Mouse (Mus musculus): ENCODE measurements around the gene Gm38392. TPM values are rescaled to one million over a fixed set of nuclear protein-coding genes. Genes with fewer than 3 reads are reported as not detected.

The Gm38392 gene
- polyA plus RNA-seq, 1 experiment from 2014 or later: not detected

DNA sequence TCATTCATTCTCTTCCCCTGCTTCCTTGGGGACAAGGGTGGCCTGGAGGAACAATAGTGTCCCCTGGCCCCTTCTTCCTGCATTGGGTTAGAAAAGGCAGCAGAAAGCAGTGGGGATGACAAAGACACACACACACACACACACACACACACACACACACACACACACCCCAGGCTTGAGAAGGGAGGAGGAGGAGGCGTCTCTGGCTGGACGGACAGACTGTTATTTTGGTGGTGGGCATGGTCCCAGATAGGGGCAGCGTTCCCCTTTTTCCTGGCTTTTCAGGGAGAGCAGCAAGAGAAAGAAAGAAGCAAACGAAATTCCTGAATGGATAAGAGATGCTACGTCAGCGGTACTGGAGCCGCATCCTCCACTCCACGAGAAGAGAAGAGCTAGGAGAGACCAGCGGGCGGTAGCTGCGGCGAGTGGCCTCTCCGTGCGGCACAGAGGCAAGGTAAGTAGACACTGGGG lies 80.1 kb downstream of the Gm38392 start:
- WGBS: 2% methylated on average over 14 of the region's 14 CpGs
- Histone ChIP-seq H3K4me3 (peak overlapping the region; percentile 78), H3K9me3 (no peaks in the 10 kb centered on the region), H3K36me3 (replicated peaks) (peaks cover 20% of the 10 kb centered on the region), H3K4me1 (peaks cover 100% of the 10 kb centered on the region), H3K27ac (peak overlapping the region; percentile 98), H3K27me3 (ENCODE audit: poor library complexity, severe bottlenecking) (peaks cover 100% of the 10 kb centered on the region)
- peak; percentile 70 for DNase-seq (ENCODE audit: extremely low spot score, low spot score)

DNA sequence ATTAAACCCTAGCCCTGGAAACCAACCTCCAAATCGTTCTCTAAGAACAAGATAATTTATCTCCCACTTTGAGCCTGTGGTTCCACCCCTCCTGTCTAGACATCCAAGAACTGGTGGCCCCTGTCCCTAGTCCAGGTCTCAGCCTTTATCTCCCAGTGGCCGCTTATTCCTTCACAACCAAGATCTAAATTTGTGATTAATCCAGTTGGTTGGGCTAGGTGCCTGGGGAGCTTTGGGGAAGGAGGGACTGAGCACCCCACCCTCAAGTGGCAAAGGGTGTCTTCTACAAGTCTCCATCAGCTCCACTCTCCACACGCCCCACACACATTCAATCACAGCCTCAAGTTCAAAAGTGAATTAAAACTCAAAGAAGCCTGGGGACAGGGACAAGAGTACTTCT lies 80.5 kb downstream of the Gm38392 start:
- no peak for DNase-seq (ENCODE audit: extremely low spot score, low spot score)

DNA sequence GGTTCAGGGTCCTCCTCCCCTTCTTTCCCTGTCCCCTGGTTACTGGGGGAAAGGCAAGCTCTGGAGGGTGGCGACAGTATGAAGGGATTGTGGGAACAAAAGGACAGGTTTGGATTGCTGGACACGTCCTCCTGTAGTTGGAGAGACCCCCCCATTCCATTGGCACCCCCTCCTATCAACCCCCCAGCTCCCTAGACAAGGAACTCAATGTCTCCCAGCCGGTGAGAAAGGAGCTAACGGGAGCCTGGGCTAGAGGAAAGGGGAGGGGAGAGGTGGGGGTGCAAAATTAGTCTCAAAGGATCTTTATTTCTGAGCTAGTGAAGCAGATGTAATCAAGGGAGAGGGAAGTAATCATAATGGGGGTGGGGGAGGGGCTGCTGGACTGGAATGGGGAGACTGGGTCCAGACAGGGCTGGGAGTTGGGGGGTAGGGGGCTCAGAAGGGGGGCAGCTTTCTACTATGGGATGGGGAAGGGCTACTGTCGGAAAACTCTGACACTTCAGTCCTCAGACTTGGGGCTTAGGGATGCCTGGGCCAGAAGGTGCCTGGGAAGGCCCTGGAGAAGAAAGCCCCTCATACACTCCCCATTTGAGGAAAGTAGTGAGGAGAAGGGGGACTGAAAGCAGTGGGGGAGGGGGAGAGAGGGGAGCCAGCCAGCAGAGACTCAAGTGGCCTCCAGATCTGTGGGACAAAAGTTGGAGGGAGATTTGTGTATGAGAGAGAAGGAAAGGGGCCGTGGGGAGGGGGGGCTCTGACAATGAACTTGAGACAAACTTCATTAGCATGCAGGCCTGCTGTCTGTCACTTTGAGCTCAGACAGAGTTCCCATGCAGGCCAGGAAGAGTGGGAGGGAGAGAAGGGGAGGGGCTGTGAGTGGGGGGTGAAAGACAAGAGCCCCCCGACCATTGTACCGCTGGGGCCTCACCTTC lies 81.2 kb downstream of the Gm38392 start:
- H3K36me3 ChIP-seq (replicated peaks): peaks cover 16% of the 10 kb centered on the region
- H3K27ac ChIP-seq: peak overlapping the region; percentile 98
- H3K4me3 ChIP-seq: peak overlapping the region; percentile 78
- H3K9me3 ChIP-seq: no peaks in the 10 kb centered on the region
- H3K4me1 ChIP-seq: peaks cover 100% of the 10 kb centered on the region
- WGBS: under 1% methylated on average over 8 of the region's 8 CpGs
- peaks cover 100% of the 10 kb centered on the region for H3K27me3 ChIP-seq (ENCODE audit: poor library complexity, severe bottlenecking)
- DNase-seq (ENCODE audit: extremely low spot score, low spot score): peak; percentile 81

More for the DNA sequence above, 80.5 kb downstream of the Gm38392 start:
- Histone ChIP-seq H3K9me3 (no peaks in the 10 kb centered on the region), H3K36me3 (replicated peaks) (peaks cover 18% of the 10 kb centered on the region), H3K27ac (peak overlapping the region; percentile 98), H3K4me1 (peaks cover 100% of the 10 kb centered on the region), H3K4me3 (peak overlapping the region; percentile 78), H3K27me3 (ENCODE audit: poor library complexity, severe bottlenecking) (peaks cover 100% of the 10 kb centered on the region)
- WGBS: 4% methylated on average over 3 of the region's 3 CpGs

DNA sequence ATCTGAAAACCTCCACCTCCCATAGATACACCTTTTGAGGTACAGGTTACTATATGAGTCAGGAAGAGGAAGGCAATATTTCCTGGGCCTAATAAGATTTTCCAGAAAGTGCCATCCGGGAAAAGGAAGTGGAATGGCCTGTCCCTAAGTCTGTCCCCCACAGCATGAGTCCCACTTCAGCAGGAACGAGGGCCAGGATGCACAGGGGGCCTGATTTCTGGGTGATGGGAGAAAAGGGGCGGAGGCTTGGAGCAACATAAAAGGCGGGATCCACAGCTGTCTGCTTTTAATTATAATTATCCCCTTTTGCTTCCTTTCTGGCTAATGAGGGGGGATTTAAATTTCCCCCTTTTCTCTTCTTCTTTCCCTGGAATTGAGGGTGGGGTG lies 81.8 kb downstream of the Gm38392 start:
- no peaks in the 10 kb centered on the region for H3K9me3 ChIP-seq
- WGBS: 2% methylated on average over 4 of the region's 4 CpGs
- peaks cover 11% of the 10 kb centered on the region for H3K36me3 ChIP-seq (replicated peaks)
- peak overlapping the region; percentile 78 for H3K4me3 ChIP-seq
- H3K27me3 ChIP-seq (ENCODE audit: poor library complexity, severe bottlenecking): peaks cover 100% of the 10 kb centered on the region
- H3K27ac ChIP-seq: peak overlapping the region; percentile 98
- DNase-seq (ENCODE audit: extremely low spot score, low spot score): peak; percentile 61
- H3K4me1 ChIP-seq: peaks cover 100% of the 10 kb centered on the region

DNA sequence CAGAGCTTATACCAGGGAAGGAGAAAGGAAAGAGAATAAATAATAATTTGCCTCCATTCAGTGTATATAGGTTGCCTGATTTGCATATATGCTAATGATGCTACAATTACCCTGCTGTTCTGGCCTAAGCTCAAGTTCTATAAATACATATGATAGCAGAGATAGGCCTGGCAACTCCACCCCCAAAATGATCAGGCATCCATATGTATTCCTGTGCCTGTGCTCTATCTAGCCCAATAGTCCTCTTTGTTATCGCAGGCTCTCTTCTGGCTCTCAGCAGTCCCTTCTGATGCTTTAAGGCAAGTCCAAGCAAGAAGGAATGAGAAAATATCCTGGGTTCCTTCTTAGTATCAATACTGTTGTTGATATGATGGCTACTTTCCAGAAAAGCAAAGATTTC lies 82.3 kb downstream of the Gm38392 start:
- H3K27me3 ChIP-seq (ENCODE audit: poor library complexity, severe bottlenecking): peaks cover 100% of the 10 kb centered on the region
- peak; percentile 15 for DNase-seq (ENCODE audit: extremely low spot score, low spot score)
- H3K9me3 ChIP-seq: no peaks in the 10 kb centered on the region
- peak overlapping the region; percentile 98 for H3K27ac ChIP-seq
- H3K36me3 ChIP-seq (replicated peaks): peaks cover 7% of the 10 kb centered on the region
- 9% methylated on average over 1 of the region's 1 CpGs for WGBS
- H3K4me1 ChIP-seq: peaks cover 100% of the 10 kb centered on the region
- H3K4me3 ChIP-seq: peak overlapping the region; percentile 78

DNA sequence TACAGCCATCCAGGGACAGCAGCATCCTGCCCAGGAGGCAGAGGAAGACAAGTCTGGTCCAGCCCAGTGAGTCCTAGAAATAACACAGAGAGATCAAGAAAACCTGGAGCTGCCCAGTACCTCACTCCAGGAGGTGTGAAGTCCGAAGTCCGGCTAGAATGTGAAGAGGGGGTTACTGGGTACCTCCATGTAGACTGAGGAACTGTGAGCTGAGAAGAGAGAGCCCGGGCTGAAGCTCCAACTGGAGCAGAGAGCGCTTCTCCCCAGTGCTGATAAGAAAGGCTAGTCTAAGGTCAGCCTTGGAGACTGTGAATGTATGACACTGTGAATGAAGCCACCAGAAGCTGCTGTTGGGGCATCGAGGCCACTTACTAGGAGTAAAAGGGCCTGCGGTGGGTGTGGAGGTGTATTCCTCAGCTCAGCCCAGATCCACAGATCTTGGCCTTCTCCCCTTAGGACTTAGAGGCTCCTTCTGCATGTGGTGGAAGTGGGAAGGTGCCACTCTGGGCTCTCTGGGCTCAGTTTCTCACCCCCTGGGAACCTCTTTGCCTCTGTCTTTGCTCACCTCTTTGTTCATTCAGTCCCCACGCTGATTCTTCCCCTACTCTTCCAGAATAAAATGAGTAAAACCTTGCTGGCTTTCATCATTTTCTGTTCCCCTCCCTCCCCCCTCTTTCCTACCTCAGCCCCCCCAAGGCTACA lies 82.9 kb downstream of the Gm38392 start:
- peak overlapping the region; percentile 98 for H3K27ac ChIP-seq
- H3K36me3 ChIP-seq (replicated peaks): peaks cover 2% of the 10 kb centered on the region; the same call in 1 of the 2 replicates
- peaks cover 100% of the 10 kb centered on the region for H3K4me1 ChIP-seq
- 6% methylated on average over 7 of the region's 7 CpGs for WGBS
- H3K9me3 ChIP-seq: no peaks in the 10 kb centered on the region
- H3K27me3 ChIP-seq (ENCODE audit: poor library complexity, severe bottlenecking): peaks cover 100% of the 10 kb centered on the region
- DNase-seq (ENCODE audit: extremely low spot score, low spot score): peak; percentile 25
- H3K4me3 ChIP-seq: peak overlapping the region; percentile 78

DNA sequence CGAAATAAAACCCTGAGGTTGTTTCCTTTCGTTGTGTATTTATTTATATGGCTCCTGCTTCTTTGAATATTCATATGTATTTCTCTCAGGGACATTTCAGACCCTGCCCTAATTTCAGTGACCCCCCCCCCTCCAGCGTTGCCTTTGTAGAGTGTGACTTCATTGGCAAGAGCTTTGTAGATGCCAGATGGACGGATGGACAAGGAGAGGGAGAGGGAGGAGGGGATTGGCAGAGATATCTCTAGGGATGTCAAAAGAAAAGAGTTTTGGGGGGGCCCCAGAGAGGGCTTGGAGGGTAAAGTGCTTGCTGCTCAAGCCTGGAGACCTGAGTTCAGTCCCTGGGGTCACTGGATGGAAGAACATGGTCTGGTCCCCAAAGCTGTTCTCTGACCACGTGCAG lies 83.6 kb downstream of the Gm38392 start:
- Histone ChIP-seq H3K36me3 (replicated peaks) (no peaks in the 10 kb centered on the region), H3K4me3 (peak overlapping the region; percentile 78), H3K4me1 (peaks cover 100% of the 10 kb centered on the region), H3K27ac (peak overlapping the region; percentile 98), H3K9me3 (no peaks in the 10 kb centered on the region), H3K27me3 (ENCODE audit: poor library complexity, severe bottlenecking) (peaks cover 100% of the 10 kb centered on the region)
- WGBS: 7% methylated on average over 5 of the region's 5 CpGs
- DNase-seq (ENCODE audit: extremely low spot score, low spot score): peak; percentile 15

DNA sequence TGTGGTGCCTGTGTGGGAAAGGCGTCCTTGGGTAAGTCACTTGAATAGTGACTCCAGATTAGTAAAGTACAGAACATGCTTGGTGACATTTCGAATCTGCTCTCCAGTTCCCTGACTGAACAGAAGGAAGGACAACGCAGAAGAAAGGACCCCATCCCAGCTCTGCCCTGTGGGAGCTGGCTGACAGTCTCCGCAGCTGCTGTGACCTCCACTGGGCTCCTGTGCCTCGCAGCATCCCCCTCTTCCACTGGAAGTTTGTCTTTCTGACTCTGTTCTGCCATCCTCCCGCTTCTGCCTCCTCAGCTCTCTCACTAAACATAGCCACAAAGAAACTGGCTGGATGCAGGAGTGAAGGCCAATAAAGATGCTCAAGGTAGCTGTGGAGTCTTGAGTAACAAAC lies 84.0 kb downstream of the Gm38392 start:
- Histone ChIP-seq H3K4me3 (peak overlapping the region; percentile 78), H3K27me3 (ENCODE audit: poor library complexity, severe bottlenecking) (peaks cover 100% of the 10 kb centered on the region), H3K4me1 (peaks cover 100% of the 10 kb centered on the region), H3K9me3 (no peaks in the 10 kb centered on the region), H3K27ac (peak overlapping the region; percentile 98), H3K36me3 (replicated peaks) (no peaks in the 10 kb centered on the region)
- DNase-seq (ENCODE audit: extremely low spot score, low spot score): peak; percentile 21
- WGBS: 4% methylated on average over 6 of the region's 6 CpGs

DNA sequence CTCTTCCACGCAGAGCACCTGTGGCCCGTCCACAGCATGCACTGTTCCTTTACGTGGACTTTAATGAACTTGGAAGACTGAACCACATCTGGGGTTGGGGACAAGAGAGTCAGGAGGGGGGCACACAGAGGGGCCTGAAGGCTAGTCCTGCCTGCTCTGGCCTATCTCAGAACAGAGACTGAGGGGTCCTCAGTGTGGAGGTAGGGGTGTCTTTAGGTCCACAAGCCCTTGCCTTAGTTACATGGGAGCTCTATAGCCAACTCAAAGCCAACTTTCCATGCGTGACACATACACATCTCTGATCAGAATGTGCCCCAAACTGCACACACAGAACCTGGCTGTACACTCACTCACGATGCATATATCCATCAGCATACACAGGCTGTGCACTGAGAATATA lies 85.4 kb downstream of the Gm38392 start:
- Histone ChIP-seq H3K9me3 (no peaks in the 10 kb centered on the region), H3K36me3 (replicated peaks) (no peaks in the 10 kb centered on the region), H3K4me3 (peak overlapping the region; percentile 78), H3K4me1 (peaks cover 100% of the 10 kb centered on the region), H3K27ac (peak overlapping the region; percentile 98), H3K27me3 (ENCODE audit: poor library complexity, severe bottlenecking) (peaks cover 100% of the 10 kb centered on the region)
- WGBS: 11% methylated on average over 5 of the region's 5 CpGs
- DNase-seq (ENCODE audit: extremely low spot score, low spot score): peak; percentile 17

DNA sequence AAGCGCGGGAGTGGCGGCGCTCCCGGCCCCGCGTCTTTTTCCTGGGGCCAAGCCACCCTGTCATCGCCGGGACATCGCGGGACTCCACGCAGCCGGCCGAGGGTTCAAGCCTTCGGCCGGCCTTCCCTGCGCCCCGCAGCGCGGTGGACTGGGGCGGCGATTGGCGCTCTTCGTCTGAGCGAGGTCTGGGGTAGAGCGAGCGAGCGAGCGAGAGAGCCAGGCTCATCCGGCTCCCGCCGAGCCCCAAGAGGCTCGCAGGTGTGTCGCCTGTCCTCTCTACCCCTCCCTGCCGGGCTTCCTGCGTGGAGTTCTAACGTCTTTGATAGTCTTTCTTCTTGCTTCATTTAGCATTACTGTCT lies 86.1 kb downstream of the Gm38392 start:
- H3K4me3 ChIP-seq: peak overlapping the region; percentile 78
- peak; percentile 34 for DNase-seq (ENCODE audit: extremely low spot score, low spot score)
- peaks cover 100% of the 10 kb centered on the region for H3K27me3 ChIP-seq (ENCODE audit: poor library complexity, severe bottlenecking)
- WGBS: 0% methylated on average over 37 of the region's 37 CpGs
- H3K27ac ChIP-seq: peak overlapping the region; percentile 98
- no peaks in the 10 kb centered on the region for H3K36me3 ChIP-seq (replicated peaks)
- H3K4me1 ChIP-seq: peaks cover 100% of the 10 kb centered on the region
- no peaks in the 10 kb centered on the region for H3K9me3 ChIP-seq

DNA sequence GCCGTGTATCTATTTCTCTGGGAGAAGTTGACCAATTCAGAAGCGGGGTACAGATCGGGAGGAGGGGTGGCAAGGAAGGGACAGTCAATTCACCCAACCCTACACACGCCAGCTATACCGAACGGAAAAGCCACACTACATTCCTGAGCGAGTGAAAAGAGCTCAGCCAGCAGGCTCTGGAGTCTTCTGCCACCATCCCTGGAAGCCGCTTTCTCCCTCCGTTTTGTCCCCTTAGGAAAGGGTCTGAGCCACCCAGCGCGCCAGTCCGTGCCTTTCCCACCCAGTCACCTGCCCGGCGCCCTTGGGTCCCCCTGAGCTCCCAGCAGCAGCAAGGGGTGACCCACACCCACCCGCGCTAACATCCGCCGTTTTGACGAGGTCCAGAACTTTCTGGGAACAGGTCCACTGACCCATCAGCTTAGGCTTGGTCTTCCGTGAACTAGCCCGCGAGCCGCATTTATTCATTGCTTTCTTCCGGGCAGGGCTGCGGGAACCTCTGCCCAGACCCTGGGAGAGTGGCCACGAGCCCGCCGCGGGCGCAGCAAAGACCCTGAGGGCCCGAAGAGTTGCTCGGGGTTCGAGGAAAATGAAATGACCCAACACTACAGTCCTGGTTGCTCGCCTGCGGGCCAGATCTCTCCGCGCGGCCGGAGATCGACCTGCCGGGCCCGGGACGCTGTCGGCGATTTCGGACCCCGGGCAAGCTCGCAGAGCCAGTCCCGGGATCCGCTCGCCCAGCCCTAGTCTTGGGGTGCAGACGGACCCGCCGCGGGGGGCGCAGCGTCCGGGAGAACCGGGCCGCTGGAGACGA lies 86.6 kb downstream of the Gm38392 start:
- WGBS: under 1% methylated on average over 61 of the region's 61 CpGs
- peaks cover 100% of the 10 kb centered on the region for H3K4me1 ChIP-seq
- peak overlapping the region; percentile 98 for H3K27ac ChIP-seq

DNA sequence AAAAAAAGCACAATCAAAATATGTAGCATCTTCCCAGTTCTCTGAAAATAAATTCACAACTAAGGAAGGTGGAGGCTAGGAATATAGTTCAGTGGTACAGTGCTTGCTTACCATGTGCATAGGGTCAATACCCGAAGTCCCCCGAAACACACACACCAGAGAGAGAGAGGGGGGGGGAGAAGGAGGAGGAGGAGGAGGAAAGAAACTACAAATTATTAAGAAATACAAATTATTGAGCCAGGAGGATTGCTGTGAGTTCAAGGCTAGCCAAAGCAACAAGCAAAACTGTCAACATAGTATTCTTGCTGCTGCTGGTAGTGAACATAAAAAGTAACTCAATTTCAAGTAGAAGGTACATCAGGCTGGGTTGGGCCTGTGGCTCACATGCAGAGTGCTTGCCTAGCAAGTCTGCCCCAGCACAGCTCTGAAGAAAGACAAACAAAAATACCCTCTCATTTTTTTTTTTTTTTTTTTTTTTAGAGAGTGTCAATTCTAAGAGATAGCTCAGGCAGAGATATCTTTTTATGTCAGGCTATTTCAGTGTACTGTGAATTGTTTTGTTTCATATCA lies 87.4 kb downstream of the Gm38392 start:
- WGBS: 10% methylated on average over 2 of the region's 2 CpGs

More for the DNA sequence above, 86.6 kb downstream of the Gm38392 start:
- DNase-seq (ENCODE audit: extremely low spot score, low spot score): peak; percentile 63
- H3K36me3 ChIP-seq (replicated peaks): no peaks in the 10 kb centered on the region
- peak overlapping the region; percentile 78 for H3K4me3 ChIP-seq
- H3K27me3 ChIP-seq (ENCODE audit: poor library complexity, severe bottlenecking): peaks cover 100% of the 10 kb centered on the region
- H3K9me3 ChIP-seq: no peaks in the 10 kb centered on the region

More for the DNA sequence above, 87.4 kb downstream of the Gm38392 start:
- no peaks in the 10 kb centered on the region for H3K36me3 ChIP-seq (replicated peaks)
- peak overlapping the region; percentile 78 for H3K4me3 ChIP-seq
- H3K27ac ChIP-seq: peak overlapping the region; percentile 98
- no peak for DNase-seq (ENCODE audit: extremely low spot score, low spot score)
- no peaks in the 10 kb centered on the region for H3K9me3 ChIP-seq
- peaks cover 98% of the 10 kb centered on the region for H3K4me1 ChIP-seq
- H3K27me3 ChIP-seq (ENCODE audit: poor library complexity, severe bottlenecking): peaks cover 100% of the 10 kb centered on the region
